Mouse (Mus musculus) gastrocnemius, postnatal 10 days (tissue): Measurements from ENCODE around the gene Adgrv1. TPM values are rescaled to one million over a fixed set of nuclear protein-coding genes. Genes with fewer than 3 reads are reported as not detected.

Experiments
- DNase-seq: peaks from one replicate; pipeline ENCODE4 v3.0.0; 2021; ENCODE audit warnings: mixed read lengths
- total RNA-seq, 2 experiments: library from RNA; stranded (reverse); gene quantifications; 2 replicates each; pipeline ENCODE4 v1.2.3; 2021

Gene Adgrv1
- total RNA-seq, 2 experiments from 2014 or later: 0.20 to 0.26 TPM

DNA sequence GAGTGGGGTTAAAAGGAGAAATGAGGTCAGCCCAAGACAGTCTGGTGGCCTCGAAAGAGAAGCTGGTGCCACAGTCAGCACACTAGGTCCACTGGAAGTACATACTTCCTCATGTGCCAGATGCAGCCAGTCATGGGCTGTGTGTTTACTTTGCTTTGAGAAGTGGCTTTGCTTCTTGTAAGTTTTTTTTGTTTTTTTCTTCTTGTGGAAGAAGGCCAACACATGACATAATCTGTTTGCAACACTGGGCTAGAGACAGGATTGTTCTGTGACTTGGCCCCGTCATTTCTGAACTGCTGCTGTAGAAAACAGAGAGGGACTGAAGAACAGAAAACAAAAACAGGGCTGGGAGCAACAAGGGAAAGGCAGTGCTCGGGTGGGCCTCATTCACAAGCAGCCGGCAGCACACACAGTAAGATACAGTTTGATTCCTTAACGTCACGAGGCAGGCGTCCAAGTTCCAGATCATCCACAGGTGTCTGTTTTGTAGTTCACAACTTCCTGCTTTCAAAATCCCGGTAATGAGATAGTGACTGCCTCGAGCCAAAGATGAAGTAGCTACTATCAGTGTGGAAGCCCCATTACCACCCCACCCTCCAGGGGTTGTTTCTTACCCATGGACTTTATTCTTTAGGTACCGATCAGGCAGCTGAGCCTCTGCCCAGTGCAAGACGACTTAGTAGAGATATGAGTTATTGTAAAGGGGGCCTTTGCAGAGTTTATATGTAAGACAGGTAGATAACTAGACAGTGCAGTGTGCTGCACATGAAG, 496.1 kb downstream of the Adgrv1 start:
- peak; percentile 19 for DNase-seq

DNA sequence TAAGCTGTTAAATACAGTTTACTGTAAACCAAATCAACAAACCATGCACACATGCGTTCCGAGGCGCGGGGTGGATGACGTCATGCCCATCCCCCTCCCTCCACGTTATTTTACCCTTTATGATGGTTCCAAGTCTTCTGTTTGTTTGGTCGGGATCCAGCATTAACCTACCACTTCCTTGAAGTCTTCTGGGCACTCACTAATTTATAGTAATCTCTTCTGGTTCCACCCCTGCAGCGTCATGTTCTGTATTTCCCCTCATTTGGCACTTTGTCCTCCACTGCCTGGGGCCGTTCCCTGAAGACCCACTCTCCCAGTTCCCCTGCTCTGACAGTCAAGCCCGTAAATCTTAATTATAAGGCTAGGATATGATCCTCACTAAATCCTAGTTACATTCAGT, 497.0 kb downstream of the Adgrv1 start:
- no peak for DNase-seq

GRCm38 (mm10) chr13:81134412-81134811, 498.5 kb downstream of the Adgrv1 start:
- DNase-seq: no peak

GRCm38 (mm10) chr13:81133336-81133735, 499.6 kb downstream of the Adgrv1 start:
- no peak for DNase-seq

- no peak for DNase-seq
Measured at GRCm38 (mm10) chr13:81132691-81133090, 500.3 kb downstream of the Adgrv1 start.

DNA sequence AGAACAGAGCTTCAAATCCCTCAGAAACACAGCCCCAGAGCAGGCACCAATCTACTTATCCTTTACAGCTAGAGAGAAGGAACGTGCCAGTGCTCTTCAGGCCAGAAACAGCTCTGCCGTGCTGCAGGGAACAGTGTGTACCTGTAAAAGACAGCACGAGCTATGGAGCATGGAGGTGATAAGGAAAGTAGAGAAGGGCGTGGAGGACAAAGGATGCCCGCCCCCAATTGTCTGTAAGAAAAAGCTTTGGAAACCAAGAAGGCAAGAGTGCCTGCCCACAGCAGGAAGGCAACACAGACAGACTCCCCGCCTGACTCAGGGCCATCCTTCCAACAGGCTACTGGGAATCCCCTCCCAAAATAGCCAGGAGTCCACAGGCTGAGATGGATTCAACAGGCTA, 501.1 kb downstream of the Adgrv1 start:
- no peak for DNase-seq

- no peak for DNase-seq
Measured at GRCm38 (mm10) chr13:81130742-81131524, 502.0 kb downstream of the Adgrv1 start.

GRCm38 (mm10) chr13:81125846-81126245, 507.1 kb downstream of the Adgrv1 start:
- no peak for DNase-seq

- DNase-seq: no peak
Measured at GRCm38 (mm10) chr13:81122238-81122637, 510.7 kb downstream of the Adgrv1 start.

DNA sequence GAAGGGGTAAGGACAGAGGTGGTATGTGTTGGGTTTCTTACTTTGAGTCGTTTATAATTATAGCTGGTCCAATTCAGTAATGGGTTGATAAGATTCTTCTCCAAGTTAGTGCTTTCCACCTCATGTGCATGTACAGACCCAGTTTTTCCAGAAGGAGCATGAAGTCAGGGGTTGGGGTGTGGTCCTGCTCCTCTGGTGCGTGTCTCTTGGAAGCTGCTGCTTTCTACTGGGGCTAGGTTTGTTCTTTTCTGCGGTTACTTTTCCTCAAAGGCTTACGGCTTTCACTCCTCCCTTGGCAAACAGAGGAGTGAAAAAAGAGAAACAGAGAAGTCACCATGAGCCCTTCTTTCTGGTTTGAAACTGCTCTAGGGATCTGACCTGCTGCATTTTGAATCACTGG, 522.5 kb downstream of the Adgrv1 start:
- no peak for DNase-seq

DNA sequence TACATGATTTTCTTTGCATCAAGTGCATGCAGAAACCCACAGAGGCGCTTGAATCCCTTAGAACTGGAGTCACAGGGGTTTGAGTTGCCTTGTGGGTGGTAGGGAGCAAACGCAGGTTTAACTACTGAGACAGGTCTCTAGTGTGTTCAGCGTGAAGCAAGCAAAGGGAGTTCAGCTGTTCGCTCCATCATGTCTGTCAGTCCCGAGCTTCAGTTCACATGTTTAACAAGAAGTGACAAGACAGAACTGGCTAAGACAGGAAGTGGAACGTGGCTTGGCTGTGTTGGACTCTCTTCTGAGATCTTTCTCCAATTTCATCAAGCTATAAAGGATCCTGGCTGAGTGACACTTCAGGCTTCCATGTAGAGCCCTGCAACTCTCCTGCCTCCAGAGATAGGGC, 523.3 kb downstream of the Adgrv1 start:
- DNase-seq: no peak

GRCm38 (mm10) chr13:81108526-81109302, 524.2 kb downstream of the Adgrv1 start:
- DNase-seq: no peak

DNA sequence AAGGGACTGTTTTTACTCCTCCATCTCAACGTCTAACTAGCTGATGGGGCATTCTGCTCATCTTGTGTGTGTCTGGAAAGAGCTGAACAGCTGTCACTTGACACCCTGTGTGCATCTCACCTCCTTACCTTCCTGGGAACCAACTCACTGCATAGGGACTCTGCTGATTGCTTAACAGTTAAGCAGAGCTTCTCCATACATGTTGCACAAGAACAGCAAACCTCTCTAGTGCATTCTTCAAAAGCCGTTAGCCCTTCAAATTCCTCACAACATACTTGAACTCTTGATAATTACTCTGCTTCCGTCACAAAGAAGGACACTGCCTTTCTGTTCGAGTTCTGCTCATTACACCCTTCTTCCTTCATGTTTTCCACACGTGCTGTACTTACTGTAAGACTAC, 525.5 kb downstream of the Adgrv1 start:
- DNase-seq: no peak

DNA sequence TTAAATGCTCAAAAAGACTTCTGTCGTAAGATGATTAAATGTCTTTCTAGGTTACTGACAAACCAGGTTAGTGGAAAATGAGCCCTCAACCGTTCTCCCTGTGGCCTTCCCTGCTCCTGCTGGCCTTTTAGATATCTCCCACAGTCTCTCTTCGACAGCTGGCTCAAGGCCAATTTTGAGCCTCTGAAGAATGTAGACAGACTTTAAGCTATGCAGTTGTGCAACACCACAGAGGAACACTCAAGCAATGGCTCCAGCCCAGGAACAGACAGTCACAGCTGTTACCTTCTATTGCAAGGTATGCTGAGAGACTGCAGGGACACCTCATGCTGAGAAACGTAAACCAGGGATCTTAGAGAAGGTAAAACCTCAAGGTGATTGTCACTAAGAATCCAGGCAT, 529.2 kb downstream of the Adgrv1 start:
- DNase-seq: peak; percentile 53

- no peak for DNase-seq
Measured at GRCm38 (mm10) chr13:81096424-81096823, 536.5 kb downstream of the Adgrv1 start.

- no peak for DNase-seq
Measured at GRCm38 (mm10) chr13:81094513-81094912, 538.4 kb downstream of the Adgrv1 start.

DNA sequence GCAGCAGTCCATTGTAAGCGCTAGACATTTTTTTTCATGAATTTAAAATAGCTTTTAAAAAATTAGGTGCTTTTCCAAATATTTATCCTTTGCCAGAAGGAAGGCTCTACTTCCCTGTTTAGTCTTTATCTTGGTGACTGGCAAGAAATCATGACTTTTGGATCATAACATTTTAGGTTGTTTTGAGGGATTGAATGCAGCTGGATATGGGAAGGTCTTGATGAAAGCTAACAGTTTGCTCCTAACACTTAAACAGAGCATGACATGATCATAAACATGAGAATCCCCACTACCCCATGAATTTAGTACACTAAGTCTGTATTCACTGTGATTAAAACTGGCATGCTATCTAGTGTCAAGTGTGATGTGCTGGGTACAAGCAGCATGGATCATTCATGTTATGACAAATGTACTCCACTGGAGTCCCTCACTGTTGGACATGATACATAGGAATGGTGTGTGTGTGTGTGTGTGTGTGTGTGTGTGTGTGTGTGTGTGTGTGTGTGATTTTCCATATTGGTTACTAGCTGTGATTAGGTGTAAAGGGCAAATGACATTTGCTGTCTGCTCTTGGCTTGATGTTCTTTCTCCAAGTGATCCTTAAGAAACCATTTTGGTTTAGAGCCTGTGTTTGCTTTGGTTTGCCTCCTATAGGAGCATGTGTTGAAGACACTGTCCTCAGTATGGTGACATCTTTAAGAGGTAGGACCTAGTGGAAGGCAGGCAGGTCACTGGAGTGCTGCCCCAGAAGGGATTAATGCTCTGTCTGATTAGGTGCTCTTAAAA, 542.7 kb downstream of the Adgrv1 start:
- DNase-seq: no peak

DNA sequence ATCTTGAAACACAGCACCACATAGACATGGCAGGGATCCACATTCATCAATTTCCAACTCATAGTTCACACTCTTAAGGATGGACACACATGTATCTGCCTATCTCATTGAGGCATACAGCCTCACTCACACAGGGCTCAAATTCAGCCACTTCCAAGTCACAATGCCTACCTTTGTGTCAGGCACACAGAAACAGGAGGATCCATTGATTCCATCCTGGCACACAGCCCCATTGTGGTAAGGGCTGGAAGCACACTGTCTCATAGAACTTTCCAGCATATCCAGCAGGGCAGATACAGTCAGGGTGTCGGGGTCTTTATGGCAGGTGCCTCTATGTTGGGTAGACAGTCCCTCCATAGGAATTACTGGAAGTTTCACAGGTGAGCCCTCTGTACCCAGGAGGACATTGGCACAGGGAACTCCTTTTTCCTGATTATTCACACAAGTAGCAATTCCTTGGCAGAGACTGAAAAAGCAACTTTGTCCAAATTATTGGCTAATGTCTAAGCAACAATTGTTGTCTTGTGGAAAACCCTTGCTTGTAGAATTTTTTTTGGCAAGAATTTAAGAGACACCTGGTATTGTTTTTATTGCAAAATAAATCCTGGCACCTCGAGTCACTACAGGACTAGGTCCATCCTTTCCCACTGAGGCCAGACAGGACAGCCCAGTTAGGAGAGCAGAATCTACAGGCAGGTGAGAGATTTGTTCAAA, 545.8 kb downstream of the Adgrv1 start:
- DNase-seq: no peak

DNA sequence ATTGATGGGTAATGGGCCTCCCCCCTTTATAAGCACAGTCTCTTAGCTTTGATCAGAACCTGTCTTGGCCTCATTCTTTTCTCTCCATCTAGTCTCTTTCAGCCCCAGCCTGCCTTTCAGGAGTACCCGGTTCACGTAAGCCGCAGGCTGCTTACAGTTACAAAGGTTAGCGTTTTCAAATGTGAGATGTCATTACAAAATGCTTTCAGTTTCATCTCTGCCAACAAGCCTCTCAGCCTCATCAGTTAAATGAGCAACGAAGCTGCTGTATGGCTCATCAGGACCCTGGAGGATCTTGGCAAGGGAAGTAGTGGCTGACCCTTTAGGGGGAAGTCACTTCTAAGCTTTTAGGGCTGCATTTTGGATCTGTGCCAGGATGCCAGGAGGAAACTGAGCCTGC, 560.7 kb downstream of the Adgrv1 start:
- DNase-seq: no peak

GRCm38 (mm10) chr13:81051448-81051847, 581.5 kb downstream of the Adgrv1 start:
- no peak for DNase-seq

DNA sequence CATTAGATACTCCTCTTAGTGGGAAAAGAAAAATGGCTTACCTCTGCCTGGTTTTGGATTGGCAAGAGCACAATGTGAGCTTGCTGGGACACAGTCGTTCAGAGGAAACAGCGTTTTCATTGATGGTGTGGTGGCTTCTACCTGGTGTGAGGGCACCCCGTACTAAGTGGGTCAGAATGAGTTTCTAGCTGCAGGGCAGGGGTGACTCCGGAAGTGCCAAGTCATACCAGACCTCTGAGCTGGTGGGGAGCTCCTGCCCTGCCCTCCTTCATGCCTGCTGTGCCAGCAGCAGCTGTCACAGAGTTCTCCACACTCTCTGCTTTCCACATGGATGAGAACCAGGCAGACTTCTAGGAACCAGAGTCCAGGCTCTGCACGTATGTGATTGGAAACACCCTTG, 582.0 kb downstream of the Adgrv1 start:
- no peak for DNase-seq
